Mouse (Mus musculus) A20 (cell line): ENCODE measurements around the gene Ifitm10.
"Not testable (repeated sequence)": the region's sequence is repeated elsewhere in the genome, so short reads cannot be mapped to it uniquely, and the experiment has no call there.

Source experiments
- DNase-seq: peaks from one replicate; pipeline ENCODE4 v3.0.0-alpha.2; 2011; ENCODE audit warnings: low read depth, low spot score

The Ifitm10 gene

DNA sequence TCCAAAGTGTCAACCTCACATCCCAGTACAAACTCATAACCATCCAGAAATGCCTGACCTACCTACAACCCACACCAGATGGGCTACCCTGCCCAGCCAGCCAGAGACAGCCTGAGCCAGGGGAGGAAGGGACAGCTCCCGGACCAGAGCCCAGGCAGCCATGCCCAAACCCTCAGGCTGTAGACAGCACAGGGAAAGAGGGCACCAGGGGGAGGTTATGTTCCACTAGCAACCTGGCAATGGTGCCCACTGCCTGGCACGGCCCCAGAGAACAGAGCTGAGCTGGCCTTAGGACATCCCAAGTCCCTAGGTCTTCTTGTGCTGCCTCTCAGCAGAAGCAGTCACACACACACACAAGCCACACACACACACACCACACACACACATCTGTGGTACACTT is 4.7 kb downstream of the Ifitm10 start:
- DNase-seq: no peak

DNA sequence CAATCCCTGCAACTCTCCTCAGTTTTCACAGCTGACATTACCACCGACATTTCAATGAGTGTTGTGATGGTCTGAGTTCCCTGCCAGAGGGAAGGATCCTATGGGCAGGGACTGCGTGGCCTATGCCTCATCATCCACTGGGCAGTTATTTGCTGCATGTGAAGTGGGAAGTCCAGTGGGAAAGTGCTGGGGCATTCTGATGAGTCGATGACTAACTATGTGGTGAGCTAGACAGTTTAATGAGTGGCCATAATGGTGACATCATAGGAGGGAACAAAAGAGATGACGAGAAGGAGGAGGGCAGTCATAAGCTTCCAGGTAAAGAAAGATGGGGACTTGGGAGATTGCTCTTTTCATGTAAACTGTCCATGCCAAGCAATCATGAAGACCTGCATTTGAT is 10.4 kb downstream of the Ifitm10 start:
- no peak for DNase-seq

DNA sequence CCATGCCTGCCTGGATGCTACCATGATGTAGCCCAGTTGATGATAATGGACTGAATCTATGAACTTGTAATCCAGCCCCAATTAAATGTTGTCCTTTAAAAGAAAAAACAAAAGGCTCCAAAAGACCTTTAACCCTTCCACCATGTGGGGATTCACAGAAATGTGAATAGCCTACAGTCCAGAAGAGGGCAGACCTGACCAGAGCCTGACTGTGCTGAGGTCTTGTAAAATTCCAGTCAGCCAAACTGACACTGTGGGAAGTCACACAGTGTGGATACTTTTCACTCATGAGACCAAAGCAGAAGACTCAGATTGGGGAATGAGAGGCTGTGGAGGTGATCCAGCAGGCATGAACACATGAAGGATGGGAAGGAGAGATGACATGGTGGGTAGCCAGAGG is 12.8 kb downstream of the Ifitm10 start:
- DNase-seq: no peak

DNA sequence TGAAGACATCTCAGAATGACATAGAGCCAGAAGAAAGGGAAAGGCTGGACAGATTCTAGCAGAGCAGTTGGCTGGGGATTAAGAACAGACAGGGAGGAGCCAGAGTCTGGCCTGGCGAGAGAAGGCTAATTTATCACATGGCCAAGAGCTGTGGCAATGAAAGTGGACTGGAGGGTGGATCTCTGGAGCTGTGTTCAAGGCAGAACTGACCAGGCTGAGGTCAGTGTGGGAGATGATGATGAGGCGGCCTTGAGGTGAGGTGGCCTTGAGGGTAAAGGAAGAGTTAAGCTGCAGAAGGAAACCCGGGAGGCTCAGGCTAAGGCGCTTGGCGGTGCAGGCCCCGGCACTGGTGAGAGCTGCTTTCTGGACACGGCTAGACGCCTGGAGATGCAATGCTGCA is 14.4 kb downstream of the Ifitm10 start:
- no peak for DNase-seq

DNA sequence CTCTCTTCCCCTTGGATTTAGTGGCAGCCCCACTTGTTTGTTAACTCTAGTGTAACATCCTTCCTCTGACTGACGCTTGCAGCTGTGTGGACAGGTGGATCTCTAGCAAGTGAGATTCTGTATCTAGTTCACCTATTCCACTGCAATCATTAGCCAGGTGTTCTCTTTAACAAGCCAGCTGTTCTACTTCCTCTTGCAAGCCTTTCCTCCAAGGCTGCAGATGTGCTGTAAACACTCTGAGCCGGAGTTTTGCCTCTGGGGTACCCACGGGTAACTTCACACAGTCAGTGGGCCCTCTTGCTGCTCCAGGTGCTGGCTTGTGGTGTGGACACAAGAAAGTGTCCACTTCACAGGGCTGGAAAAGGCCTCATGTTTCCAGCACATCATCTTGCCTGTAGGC is 16.0 kb downstream of the Ifitm10 start:
- peak; percentile 77 for DNase-seq

DNA sequence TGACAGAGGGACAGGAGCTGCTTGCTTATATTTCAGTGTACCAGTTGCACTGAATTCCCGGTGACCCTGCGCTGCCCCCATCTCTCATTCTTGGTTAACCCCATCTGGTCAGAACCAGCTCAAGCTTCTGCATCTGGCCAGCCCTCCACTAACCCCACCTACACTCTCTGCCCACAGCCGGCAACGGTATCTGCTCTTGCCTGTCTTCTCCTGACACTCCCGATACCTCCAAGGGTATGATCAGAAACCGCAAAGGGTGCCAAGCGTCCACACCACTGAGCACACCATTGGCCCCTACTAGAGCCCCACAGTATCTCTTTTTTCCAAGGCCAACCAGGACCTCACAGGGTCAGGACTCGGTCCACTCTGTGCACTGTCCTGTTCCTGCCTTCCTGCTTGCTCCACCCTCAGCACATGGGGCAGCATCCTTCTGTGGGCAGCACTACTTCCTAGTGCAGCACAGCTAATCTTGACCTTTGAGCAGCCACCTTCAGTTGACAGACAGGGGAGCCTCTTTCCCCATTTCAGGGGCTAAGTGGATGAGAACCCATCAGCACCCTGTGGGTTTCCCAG is 18.8 kb downstream of the Ifitm10 start:
- no peak for DNase-seq

DNA sequence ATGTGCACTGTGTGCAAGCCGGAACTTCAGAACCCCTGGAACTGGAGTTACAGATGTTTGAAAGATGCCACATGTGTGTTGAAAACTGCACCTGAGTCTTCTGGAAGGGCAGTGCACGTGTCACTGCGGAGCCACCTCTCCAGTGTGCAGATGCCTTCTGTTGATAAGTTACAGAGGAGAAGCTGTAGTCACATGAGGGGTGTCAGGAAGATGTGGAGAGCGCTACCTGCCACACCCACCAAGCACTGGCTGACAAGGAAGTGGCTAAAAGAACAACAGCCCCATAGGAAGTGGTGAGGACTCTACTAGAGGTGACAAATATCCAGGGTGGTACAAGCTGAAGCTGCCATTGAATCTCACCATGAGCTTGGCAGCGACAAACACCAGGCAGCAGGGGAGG is 19.7 kb downstream of the Ifitm10 start:
- DNase-seq: no peak

DNA sequence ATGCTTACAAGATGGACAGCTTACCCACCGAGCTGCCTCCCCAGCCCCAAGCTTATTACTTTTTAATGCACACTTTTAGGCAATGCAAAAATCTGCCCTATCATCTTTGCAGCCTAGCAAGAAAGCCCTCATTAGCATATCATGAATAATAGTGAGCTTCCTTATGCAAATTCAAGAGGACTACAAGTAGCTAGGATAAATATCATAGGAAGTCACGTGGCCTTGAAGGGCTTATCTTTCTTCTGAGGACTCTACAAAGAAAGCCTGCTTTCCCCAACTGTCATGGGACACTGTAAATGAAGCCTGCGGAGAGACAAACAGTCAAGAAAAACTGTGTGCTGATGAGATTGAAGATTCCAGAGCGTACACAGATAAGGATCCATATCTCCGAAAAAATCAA is 22.0 kb downstream of the Ifitm10 start:
- peak; percentile 7 for DNase-seq

DNA sequence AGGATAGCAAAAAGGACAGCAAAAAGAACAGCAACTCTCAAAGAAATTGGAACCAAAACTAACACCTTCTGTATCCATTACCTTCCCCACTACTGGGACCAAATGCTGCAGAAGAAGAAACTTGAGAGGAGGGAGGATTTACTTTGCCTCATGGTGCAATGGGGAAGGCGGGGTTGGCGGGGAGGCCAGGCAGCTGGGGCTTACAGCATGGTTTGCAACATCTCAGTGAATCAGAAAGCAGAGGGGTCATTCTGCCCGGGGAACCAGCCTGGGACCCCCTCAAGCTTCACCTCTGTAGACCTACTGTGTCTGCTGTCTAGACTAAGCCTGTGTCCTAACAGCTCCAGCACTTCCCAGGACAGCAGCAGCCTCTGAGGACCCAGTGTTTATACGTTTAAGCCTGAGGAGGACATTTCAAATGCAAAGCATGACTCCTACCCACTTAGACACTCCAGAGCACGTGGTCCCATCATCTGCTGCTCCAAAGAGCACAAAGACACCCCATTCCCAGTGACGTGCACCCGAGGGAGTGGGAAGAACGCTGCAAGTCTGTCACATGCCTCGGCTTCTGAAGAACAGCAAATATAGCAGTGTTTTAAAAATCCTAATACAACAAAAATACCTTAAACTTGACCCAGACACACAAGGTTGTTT is 24.1 kb downstream of the Ifitm10 start:
- no peak for DNase-seq

DNA sequence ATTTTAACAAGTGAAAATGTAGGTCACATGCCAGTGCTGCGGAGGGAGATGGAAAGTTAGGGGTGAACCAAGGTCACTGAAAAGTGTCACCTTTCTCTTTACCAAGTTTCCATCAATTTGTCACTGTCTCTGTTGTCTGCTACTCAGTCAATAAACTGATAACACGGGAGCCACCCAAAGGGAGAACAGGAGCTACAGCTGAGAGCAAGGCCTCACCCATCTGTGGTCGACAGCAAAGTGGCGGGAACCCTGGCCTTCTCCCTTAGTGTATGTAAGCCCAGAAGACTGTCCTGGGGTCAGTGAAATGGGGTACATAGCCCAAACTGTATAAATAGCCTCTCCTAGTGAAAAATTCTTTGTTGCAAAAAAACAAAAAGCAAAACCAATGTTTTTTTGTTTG is 26.0 kb downstream of the Ifitm10 start:
- DNase-seq: no peak

DNA sequence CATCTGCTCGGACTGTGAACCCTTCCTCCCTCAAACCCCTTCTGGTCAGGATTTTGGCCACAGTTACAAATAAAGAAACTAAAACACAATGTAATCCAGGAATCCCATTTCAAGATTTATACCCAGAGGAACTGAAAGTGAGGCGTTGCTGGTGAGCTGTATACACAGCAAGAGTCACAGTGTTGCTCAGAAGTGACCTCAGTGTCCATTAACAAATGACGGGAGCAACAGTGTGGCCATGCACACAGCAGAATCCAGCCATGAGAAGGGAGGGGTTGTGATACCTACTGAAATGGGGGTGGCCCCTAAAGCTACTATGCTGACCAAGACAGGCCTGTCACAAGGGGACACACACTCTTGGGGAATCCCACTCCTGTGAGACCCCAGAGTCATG is 31.3 kb downstream of the Ifitm10 start:
- peak; percentile 33 for DNase-seq

DNA sequence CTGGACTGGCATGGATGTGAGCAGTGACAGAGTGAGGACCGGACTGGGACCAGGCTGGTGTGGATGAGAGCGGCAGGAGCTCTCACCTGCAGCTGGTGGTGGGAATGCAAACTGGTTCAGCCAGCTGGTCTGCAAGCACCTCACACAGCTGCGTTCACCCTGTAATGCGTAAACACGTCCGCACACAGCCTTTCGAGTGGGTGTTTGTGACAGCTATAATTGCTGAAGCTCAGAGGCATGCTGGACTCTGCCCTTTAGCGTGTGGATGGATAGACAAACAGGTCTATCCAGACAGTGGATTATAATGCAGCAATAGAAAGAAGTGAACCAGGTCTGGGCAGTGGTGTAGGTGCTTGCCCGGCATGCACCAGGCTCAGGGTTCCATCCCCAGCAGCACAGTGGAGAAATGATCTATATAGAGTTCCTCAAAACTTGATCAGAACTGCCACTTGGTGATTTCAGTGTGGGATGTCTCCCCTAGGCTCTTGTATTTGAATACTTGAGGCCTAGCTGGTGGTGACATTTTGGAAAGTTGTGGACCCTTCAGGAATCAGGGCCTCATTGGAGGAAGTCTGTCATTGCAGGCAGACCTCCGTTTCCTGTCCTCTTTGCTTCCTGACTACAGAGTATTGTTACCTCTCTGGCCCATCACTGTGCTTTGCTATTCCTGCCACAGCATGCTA is 31.8 kb downstream of the Ifitm10 start:
- DNase-seq: peak; percentile 44

DNA sequence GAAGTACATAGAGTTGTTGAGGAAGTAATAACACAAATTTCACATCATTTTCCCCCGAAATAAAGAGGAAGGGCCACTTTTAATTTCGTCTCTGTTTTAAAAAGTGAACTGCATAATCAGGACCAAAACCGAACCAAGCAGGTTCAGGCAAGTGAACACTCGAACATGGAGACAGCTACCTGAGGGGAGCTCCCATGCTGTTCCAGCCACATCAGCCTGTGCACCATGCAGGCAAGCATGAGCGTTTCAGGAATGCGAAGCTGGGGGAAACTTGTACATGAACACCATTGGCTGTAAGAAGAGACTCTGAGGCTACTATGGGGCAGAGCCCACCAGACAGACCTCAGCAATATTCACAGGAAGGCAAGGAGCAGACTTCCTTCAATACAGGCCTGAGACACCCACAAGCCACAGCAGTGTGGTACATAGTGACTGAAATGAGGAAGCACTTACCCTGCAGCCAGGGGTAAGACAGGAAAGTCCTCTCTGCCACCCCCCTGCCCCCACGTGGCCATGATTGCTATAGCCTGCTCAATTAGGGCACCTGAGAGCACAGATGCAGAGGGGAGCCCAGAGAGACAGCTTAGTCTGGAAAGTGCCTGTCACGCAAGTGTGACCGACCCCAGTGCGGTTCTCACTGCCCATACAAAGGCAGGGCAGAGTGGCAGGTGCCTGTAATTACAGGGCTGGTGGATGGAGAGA is 33.1 kb downstream of the Ifitm10 start:
- peak; percentile 88 for DNase-seq

DNA sequence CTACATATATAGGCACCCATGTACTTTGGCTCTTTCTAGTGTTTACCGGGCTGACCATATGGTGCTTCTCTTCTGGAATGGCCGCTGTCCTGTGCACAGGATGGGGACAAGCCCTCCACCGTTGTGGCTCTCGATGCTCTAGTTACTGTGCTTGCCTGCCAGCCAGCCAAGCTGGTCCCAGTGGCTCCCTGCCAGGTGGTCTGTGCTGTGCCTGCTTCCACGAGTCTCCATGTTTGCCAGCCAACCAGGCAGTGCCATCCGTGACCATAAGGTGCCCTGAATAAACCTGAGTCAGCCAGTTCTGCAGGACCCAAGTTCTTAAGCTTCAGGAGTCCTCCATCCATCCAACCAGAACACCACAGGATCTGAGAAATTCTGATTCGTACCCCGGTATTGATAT is 38.4 kb downstream of the Ifitm10 start:
- no peak for DNase-seq

DNA sequence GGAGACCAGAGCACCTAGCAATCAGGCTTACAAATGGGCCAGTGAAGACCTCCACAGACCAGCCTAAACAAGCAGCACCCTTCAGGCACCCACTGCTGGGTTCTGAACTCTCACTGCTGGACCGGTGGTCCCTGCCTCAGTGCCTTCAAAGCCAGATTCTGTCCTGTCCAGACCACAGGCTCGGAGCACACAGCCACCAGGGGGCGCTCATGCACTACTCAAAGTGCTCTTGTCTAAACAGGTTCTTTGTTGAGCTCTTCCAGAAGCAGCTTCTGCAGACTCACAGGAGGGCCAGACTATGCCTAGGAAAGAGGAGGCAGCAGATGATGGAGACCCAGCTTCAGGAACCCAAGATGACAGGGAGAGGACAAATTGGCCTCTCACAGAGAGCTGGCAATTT is 39.3 kb downstream of the Ifitm10 start:
- DNase-seq: peak; percentile 75

DNA sequence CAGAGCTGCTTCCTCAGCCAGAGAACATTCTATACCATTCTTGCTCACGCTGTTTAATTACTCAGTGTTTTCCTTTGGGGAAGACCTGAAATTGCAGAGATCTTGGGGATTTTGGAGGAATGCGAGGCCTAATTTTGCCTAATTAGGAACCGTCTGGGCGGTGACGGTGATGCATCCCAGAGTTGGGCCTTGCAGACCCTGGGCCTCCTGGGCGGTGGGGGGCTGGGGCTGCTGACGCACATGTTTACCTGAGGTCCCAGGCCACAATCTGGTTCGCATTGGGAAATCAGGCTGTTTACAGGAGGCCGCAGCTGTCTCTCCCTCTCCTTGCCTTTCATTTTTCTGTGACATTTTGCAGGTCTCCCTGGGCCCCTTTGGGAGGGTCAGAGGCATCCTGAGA is 40.8 kb downstream of the Ifitm10 start:
- not testable (repeated sequence) for DNase-seq

DNA sequence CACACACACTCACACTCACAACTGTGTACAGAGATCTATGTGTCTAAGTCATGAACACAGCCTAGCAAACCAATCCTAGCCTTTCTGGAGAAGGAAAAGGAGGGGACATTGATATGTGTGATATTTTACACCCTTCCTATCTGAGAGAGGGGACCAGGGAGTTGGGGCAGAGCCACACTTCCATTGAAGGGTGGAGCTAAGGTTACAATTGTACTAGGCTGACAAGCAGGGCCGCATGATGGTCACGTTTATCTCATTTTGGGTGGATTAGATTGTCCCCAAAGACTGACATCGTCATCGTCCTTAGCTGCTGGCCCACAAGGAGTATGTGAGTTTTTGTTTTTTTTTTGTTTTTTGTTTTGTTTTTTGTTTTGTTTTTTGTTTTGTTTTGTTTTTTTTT is 42.3 kb downstream of the Ifitm10 start:
- DNase-seq: no peak

DNA sequence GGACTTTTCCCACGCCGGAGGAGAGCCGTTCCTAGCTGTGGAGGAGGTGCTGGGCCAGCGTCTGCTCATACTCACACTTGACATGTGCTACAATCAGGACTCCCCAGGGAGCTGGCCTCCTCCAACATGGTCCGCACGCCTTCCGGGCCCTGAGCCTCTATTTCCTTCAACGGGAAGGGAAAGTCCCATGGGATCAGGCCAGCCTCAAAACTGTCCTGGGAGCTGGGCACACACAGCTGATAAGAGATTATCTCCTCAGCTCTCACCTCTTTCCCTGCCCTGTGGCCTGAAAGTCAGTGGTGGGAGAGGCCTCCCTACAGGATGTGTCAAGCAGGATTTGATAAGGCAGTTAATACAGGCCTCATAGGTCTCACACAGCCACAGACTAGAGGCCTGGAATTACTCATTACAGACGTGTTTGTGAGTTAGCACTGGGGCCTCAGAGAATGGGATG is 43.3 kb downstream of the Ifitm10 start:
- no peak for DNase-seq

DNA sequence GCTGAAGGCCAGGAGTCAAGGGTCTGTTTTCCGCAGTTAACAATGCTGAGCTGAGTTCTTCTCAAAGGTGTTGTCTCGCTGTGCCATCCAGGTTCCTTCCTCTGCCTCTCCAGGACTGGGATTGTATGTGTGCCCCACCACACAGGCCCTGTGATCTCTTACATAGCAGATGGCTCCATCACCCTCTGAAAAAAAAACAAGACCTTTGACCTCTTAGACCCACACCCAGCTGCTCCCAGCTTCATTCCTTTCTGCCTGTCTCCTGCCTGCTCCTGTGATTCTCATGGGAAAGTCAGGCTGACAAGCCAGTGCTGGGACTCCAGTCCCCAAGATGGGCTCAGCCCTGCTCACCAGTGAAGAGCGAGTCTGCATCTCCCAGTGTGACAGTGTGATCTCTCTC is 45.0 kb downstream of the Ifitm10 start:
- no peak for DNase-seq

DNA sequence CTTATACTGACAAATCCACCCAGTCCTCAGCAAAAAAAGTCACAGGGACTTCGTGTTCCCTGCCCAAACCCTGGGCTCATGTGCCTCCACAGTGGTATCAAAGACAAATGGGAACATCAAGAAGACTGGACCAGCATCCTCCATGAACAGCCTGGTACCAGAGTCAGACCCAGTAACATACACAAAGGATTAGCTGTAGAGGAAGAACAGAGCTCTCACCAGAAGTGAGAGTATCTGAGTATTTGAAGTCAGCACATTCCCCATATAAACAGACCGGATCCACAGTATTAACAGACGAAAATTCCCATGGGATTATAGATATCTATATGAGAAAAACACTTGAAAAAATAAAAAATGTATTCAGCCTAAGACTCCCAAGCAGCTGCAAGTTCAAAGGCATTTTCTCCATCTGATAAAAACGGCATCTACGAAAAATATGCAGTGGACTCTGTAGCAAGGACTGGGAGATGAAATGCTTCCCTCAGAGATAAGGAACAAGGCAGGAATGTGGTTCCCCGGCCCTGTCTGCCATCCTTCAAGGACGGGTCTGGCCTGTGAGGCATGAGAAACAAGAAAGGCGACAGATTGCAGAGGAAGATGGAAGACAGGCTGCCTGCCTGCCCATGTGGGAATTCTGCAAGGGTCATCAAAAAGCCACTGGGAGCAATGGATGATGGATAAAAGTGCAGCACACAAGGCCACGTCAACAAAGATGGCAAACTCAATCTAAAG is 46.7 kb downstream of the Ifitm10 start:
- DNase-seq: no peak

DNA sequence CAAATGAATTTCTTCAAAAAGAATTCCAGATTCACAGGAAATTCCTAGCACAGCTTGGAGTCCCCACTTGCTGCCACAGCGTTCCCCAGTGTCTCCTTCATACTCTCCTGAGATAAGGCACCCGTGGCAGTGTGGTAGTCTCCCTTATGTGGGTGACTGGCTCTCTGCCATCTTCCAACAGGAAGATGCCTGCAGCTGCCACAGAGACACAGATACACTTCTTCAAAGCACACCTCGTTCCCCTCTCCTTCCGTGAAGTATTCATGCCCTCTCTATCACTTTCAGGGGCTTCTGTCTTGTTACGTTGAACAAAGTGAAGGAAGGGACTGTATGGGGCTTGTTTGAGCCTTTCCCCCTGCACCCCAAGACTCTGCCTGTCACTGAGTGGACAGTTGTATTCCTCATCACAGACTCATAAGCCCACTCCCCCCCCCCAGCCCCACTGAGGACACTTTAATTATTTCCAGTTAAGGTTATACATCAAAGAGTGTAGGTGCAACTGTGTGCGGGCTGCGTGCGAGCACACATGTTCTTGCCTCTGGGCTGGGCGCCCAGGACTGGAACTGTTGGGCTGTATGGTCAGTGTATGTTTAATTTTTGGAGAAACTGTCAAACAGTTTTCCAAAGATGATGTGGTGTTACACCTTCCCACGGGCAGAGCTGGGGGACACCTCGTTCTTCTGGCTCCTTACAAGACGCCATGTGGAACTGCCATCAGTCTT is 50.0 kb downstream of the Ifitm10 start:
- DNase-seq: no peak
